Mouse (Mus musculus): Measurements from ENCODE around the gene Setd1b. TPM values are rescaled to one million over a fixed set of nuclear protein-coding genes. Genes with fewer than 3 reads are reported as not detected.

Gene Setd1b
- total and polyA plus RNA-seq, 2 experiments from 2014 or later = 5.9 to 8.8 TPM

GRCm38 (mm10) chr5:123147569-123147968, 5.6 kb downstream of the Setd1b start:
- Histone ChIP-seq H3K4me1 (ENCODE audit: insufficient read depth, low read length) (peaks cover 30% of the 10 kb centered on the region), H3K36me3 (ENCODE audit: insufficient read depth, low read length) (peaks cover 47% of the 10 kb centered on the region), H3K27me3 (ENCODE audit: insufficient read depth, low read length) (no peaks in the 10 kb centered on the region), H3K9me3 (ENCODE audit: low read length) (no peaks in the 10 kb centered on the region), H3K4me3 (ENCODE audit: low read depth, low read length) (no peak overlapping the region), H3K27ac (ENCODE audit: low read depth, low read length) (no peak overlapping the region), H3K9ac (replicated peaks; ENCODE audit: low read length, poor library complexity, severe bottlenecking) (no peak overlapping the region), H3K4me2 (ENCODE audit: low read depth, low read length, poor library complexity, severe bottlenecking) (no peak overlapping the region)
- 82% methylated on average over 17 of the region's 17 CpGs for WGBS
- TF ChIP-seq CTCF (IDR thresholded peaks at IDR 0.05) = no peak
- DNase-seq (ENCODE audit: low spot score) (no peak), ATAC-seq (ENCODE audit: low FRiP score) (no peak)

GRCm38 (mm10) chr5:123148073-123148722, 6.2 kb downstream of the Setd1b start:
- H3K9me3 ChIP-seq (ENCODE audit: low read length) = no peaks in the 10 kb centered on the region
- peaks cover 30% of the 10 kb centered on the region for H3K4me1 ChIP-seq (ENCODE audit: insufficient read depth, low read length)
- no peak overlapping the region for H3K4me3 ChIP-seq (ENCODE audit: low read depth, low read length)
- 79% methylated on average over 25 of the region's 25 CpGs for WGBS
- no peak overlapping the region for H3K27ac ChIP-seq (ENCODE audit: low read depth, low read length)
- no peak for TF ChIP-seq CTCF (IDR thresholded peaks at IDR 0.05)
- no peak overlapping the region for H3K4me2 ChIP-seq (ENCODE audit: low read depth, low read length, poor library complexity, severe bottlenecking)
- no peak overlapping the region for H3K9ac ChIP-seq (replicated peaks; ENCODE audit: low read length, poor library complexity, severe bottlenecking)
- peaks cover 53% of the 10 kb centered on the region for H3K36me3 ChIP-seq (ENCODE audit: insufficient read depth, low read length)
- ATAC-seq (ENCODE audit: low FRiP score) (no peak), DNase-seq (ENCODE audit: low spot score) (no peak)
- H3K27me3 ChIP-seq (ENCODE audit: insufficient read depth, low read length) = no peaks in the 10 kb centered on the region

- peaks cover 58% of the 10 kb centered on the region for H3K36me3 ChIP-seq (ENCODE audit: insufficient read depth, low read length)
- no peaks in the 10 kb centered on the region for H3K9me3 ChIP-seq (ENCODE audit: low read length)
- peak overlapping the region; percentile 54 for H3K9ac ChIP-seq (replicated peaks; ENCODE audit: low read length, poor library complexity, severe bottlenecking)
- DNase-seq (ENCODE audit: low spot score) = peak; percentile 90
- peak; percentile 93 for TF ChIP-seq CTCF (IDR thresholded peaks at IDR 0.05)
- peak overlapping the region; percentile 71 for H3K4me2 ChIP-seq (ENCODE audit: low read depth, low read length, poor library complexity, severe bottlenecking)
- H3K27me3 ChIP-seq (ENCODE audit: insufficient read depth, low read length) = no peaks in the 10 kb centered on the region
- 0 out of 2 replicates have a peak overlapping the region, but pooled peaks have one; percentile 18 for H3K27ac ChIP-seq (ENCODE audit: low read depth, low read length)
- peak overlapping the region; percentile 37 for H3K4me3 ChIP-seq (ENCODE audit: low read depth, low read length)
- peaks cover 22% of the 10 kb centered on the region for H3K4me1 ChIP-seq (ENCODE audit: insufficient read depth, low read length)
- 9% methylated on average over 19 of the region's 19 CpGs for whole genome bisulfite sequencing
- ATAC-seq (ENCODE audit: low FRiP score) = peak; percentile 82
Observed at GRCm38 (mm10) chr5:123149451-123150400, 7.7 kb downstream of the Setd1b start.

- Histone ChIP-seq H3K27ac (ENCODE audit: low read depth, low read length) (no peak overlapping the region), H3K9ac (replicated peaks; ENCODE audit: low read length, poor library complexity, severe bottlenecking) (peak overlapping the region; percentile 54), H3K9me3 (ENCODE audit: low read length) (no peaks in the 10 kb centered on the region), H3K36me3 (ENCODE audit: insufficient read depth, low read length) (peaks cover 57% of the 10 kb centered on the region), H3K27me3 (ENCODE audit: insufficient read depth, low read length) (no peaks in the 10 kb centered on the region), H3K4me1 (ENCODE audit: insufficient read depth, low read length) (peaks cover 16% of the 10 kb centered on the region), H3K4me2 (ENCODE audit: low read depth, low read length, poor library complexity, severe bottlenecking) (peak overlapping the region; percentile 71), H3K4me3 (ENCODE audit: low read depth, low read length) (peak overlapping the region; percentile 37)
- ATAC-seq (ENCODE audit: low FRiP score) = no peak
- 38% methylated on average over 7 of the region's 7 CpGs for WGBS
- TF ChIP-seq CTCF (IDR thresholded peaks at IDR 0.05) = no peak
- DNase-seq (ENCODE audit: low spot score) = no peak
Observed at GRCm38 (mm10) chr5:123150641-123151040, 8.6 kb downstream of the Setd1b start.

- peak overlapping the region; percentile 71 for H3K4me2 ChIP-seq (ENCODE audit: low read depth, low read length, poor library complexity, severe bottlenecking)
- H3K36me3 ChIP-seq (ENCODE audit: insufficient read depth, low read length) = peaks cover 56% of the 10 kb centered on the region
- peak; percentile 80 for DNase-seq (ENCODE audit: low spot score)
- 39% methylated on average over 7 of the region's 7 CpGs for WGBS
- TF ChIP-seq CTCF (IDR thresholded peaks at IDR 0.05) = no peak
- no peaks in the 10 kb centered on the region for H3K27me3 ChIP-seq (ENCODE audit: insufficient read depth, low read length)
- no peaks in the 10 kb centered on the region for H3K9me3 ChIP-seq (ENCODE audit: low read length)
- H3K27ac ChIP-seq (ENCODE audit: low read depth, low read length) = no peak overlapping the region
- peak overlapping the region; percentile 54 for H3K9ac ChIP-seq (replicated peaks; ENCODE audit: low read length, poor library complexity, severe bottlenecking)
- H3K4me3 ChIP-seq (ENCODE audit: low read depth, low read length) = peak overlapping the region; percentile 37; the same call in 1 of the 2 replicates
- ATAC-seq (ENCODE audit: low FRiP score) = no peak
- peaks cover 16% of the 10 kb centered on the region for H3K4me1 ChIP-seq (ENCODE audit: insufficient read depth, low read length)
Observed at GRCm38 (mm10) chr5:123151077-123151476, 9.1 kb downstream of the Setd1b start.
